Mouse (Mus musculus): ENCODE results near the gene 4933428G20Rik. TPM values are rescaled to one million over a fixed set of nuclear protein-coding genes. Genes with fewer than 3 reads are reported as not detected.

Gene 4933428G20Rik
- total RNA-seq, 2 experiments from 2014 or later = not detected

GRCm38 (mm10) chr11:97462538-97462937 is 37.6 kb downstream of the 4933428G20Rik start:
- DNase-seq = no peak

GRCm38 (mm10) chr11:97461307-97461820 is 38.8 kb downstream of the 4933428G20Rik start:
- DNase-seq = no peak

- no peak for DNase-seq
These were observed 43.0 kb downstream of the 4933428G20Rik start for GRCm38 (mm10) chr11:97457120-97457519.

GRCm38 (mm10) chr11:97451625-97452024 is 48.5 kb downstream of the 4933428G20Rik start:
- DNase-seq = no peak

- peak; percentile 74 for DNase-seq
These were observed 49.7 kb downstream of the 4933428G20Rik start for GRCm38 (mm10) chr11:97450305-97450922.

GRCm38 (mm10) chr11:97449601-97450293 is 50.4 kb downstream of the 4933428G20Rik start:
- DNase-seq = peak; percentile 90

- DNase-seq = no peak
These were observed 51.3 kb downstream of the 4933428G20Rik start for GRCm38 (mm10) chr11:97448611-97449394.

GRCm38 (mm10) chr11:97447979-97448378 is 52.2 kb downstream of the 4933428G20Rik start:
- no peak for DNase-seq

GRCm38 (mm10) chr11:97445999-97446511 is 54.1 kb downstream of the 4933428G20Rik start:
- no peak for DNase-seq

GRCm38 (mm10) chr11:97445596-97445995 is 54.5 kb downstream of the 4933428G20Rik start:
- no peak for DNase-seq

GRCm38 (mm10) chr11:97442891-97443675 is 57.1 kb downstream of the 4933428G20Rik start:
- no peak for DNase-seq

GRCm38 (mm10) chr11:97441658-97442125 is 58.4 kb downstream of the 4933428G20Rik start:
- DNase-seq = no peak

- DNase-seq = peak; percentile 75
These were observed 59.0 kb downstream of the 4933428G20Rik start for GRCm38 (mm10) chr11:97441036-97441657.

Other genes starting within 250 kb of the 4933428G20Rik start
- 10 to 100 TPM; 85.9 to 97.2 TPM for gene Npepps, start 219.7 kb downstream of the 4933428G20Rik start, total RNA-seq (2021)
- gene Mrpl45, start 184.6 kb downstream of the 4933428G20Rik start, total RNA-seq (2021) = 10 to 100 TPM; 45.1 to 47.3 TPM
- gene Gpr179, start 148.3 kb downstream of the 4933428G20Rik start, total RNA-seq (2021) = under 1 TPM; 0.05 to 0.17 TPM
- 10 to 100 TPM; 24.2 to 28.9 TPM for gene Socs7, start 137.8 kb downstream of the 4933428G20Rik start, total RNA-seq (2021)
- 10 to 100 TPM; 51.0 to 52.3 TPM for gene Arhgap23, start 84.8 kb downstream of the 4933428G20Rik start, total RNA-seq (2021)
- under 1 TPM; 0.12 to 0.23 TPM for gene Srcin1, start 75.8 kb upstream of the 4933428G20Rik start, total RNA-seq (2021)
- 1 to 10 TPM; 1.4 TPM for gene Epop, start 129.4 kb upstream of the 4933428G20Rik start, total RNA-seq (2021)
- 10 to 100 TPM; 50.2 to 51.1 TPM for gene Mllt6, start 163.1 kb upstream of the 4933428G20Rik start, total RNA-seq (2021)
- gene Cisd3, start 185.5 kb upstream of the 4933428G20Rik start, total RNA-seq (2021) = 10 to 100 TPM; 96.7 to 98.0 TPM
- 10 to 100 TPM; 31.3 to 31.8 TPM for gene Pcgf2, start 200.2 kb upstream of the 4933428G20Rik start, total RNA-seq (2021)
- 100 to 1,000 TPM; 186 to 196 TPM for gene Psmb3, start 203.1 kb upstream of the 4933428G20Rik start, total RNA-seq (2021)
- 10 to 100 TPM; 19.8 to 21.5 TPM for gene Pip4k2b, start 244.4 kb upstream of the 4933428G20Rik start, total RNA-seq (2021)

Data from heart, postnatal 4 days (tissue).